Mouse (Mus musculus): Measurements from ENCODE around the gene Opa3.

Opa3 gene

GRCm38 (mm10) chr7:19252078-19252477 lies 23.9 kb downstream of the Opa3 start:
- CTCF ChIA-PET: interaction anchor here in 3 of 4 experiments (1.0 to 1.9 kb wide), 3 partner anchors 12 to 43 kb away, joined by 3 to 5 read pairs (median 3); no protein-coding TSS in a partner anchor

DNA sequence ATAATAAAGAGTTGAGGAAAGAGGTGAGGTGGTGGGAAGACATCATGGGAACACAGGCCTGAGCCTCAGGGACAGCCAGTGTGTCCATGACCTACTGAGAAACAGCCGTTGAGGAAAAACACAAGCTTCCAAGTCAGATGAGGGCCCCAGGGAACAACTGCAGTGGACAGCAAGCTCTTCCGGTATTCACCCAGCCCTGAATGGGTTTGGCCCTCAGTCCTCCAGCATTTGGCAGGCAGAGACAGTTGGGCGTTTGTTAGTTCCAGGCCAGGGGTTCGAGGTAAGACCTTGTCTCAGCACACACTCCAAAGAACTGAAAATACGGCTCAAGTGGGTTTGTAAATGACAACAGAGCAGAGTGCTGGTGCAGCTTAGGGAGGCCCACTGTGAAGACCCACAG lies 25.3 kb downstream of the Opa3 start:
- ChIA-PET POLR2A (interaction anchor here in 3 of 4 experiments (0.7 to 3.3 kb wide), 18 partner anchors 9 to 212 kb away, joined by 3 to 17 read pairs (median 6); partner anchors contain the start of gene Vasp (in 1 of the 3)), CTCF (interaction anchor here in 3 of 4 experiments (0.6 to 1.9 kb wide), 4 partner anchors 14 to 45 kb away, joined by 3 to 13 read pairs (median 7); no protein-coding TSS in a partner anchor)

More at GRCm38 (mm10) chr7:19252078-19252477, 23.9 kb downstream of the Opa3 start:
- POLR2A ChIA-PET: interaction anchor here in 2 of 4 experiments (0.5 to 3.3 kb wide), 4 partner anchors 12 to 74 kb away, joined by 3 to 17 read pairs (median 4); no protein-coding TSS in a partner anchor

DNA sequence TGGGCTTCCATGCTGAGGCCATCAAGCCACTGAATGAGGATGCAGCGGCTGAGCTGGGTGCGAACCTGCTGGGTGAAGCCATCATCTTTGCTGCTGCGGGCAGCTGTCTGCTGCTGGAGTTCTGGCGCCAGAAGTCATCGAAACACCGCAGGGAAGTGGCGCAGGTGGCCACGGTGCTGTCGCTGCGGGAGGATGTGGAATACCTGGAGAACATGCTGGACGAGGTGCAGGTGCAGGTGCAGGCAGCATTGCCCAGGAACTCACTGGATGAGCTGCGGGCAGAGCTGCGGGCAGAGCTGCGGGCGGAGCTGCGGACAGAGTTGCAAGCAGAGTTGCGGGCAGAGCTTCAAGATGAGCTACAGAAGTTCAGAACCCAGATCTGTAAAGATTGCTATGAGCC lies 27.3 kb downstream of the Opa3 start:
- CTCF ChIA-PET: interaction anchor here in 3 of 4 experiments (0.5 to 3.4 kb wide), 7 partner anchors 11 to 25 kb away, joined by 3 to 27 read pairs (median 3); no protein-coding TSS in a partner anchor
- POLR2A ChIA-PET: interaction anchor here in 3 of 4 experiments (0.5 to 6.8 kb wide), 20 partner anchors 8 to 165 kb away, joined by 3 to 60 read pairs (median 7); partner anchors contain the start of genes Ppm1n (in 1 of the 3) and Vasp (in 1 of the 3)

DNA sequence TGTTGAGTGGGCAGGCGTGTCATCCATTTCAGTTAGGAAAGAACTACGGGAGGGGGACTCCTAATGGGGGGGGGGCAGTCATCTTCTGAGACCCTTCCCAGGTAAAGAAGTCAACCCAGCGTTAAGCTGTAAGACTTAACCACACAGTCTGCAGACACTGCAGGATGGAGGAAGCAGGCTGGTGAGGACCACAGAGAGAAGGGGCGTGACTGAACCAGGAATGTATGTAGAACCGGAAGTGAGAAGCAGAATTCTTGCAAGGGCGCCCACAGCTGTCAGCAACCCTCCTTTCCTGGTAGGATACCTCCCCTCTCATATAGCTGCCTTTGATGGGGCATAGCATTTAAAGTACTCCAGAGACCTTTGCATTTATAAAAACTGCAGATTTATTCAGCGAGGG lies 28.4 kb downstream of the Opa3 start:
- CTCF ChIA-PET: interaction anchor here in 3 of 4 experiments (0.7 to 3.4 kb wide), 4 partner anchors 17 to 46 kb away, joined by 3 to 27 read pairs (median 10); no protein-coding TSS in a partner anchor
- POLR2A ChIA-PET: interaction anchor here in 3 of 4 experiments (0.7 to 6.8 kb wide), 16 partner anchors 11 to 327 kb away, joined by 3 to 97 read pairs (median 12); partner anchors contain the start of gene Vasp (in 3 of the 3)

GRCm38 (mm10) chr7:19257390-19258022 lies 29.4 kb downstream of the Opa3 start:
- ChIA-PET CTCF (interaction anchor here (0.5 to 3.4 kb wide), 18 partner anchors 18 to 353 kb away, joined by 3 to 27 read pairs (median 3); partner anchors contain the start of gene Ercc1 (in 1 of the 4)), POLR2A (interaction anchor here (0.6 to 6.8 kb wide), 37 partner anchors 7 to 331 kb away, joined by 3 to 97 read pairs (median 5); partner anchors contain the start of genes Vasp (in 3 of the 4), Fosb (in 1 of the 4), Opa3 (in 1 of the 4) and Ppm1n (in 1 of the 4))

DNA sequence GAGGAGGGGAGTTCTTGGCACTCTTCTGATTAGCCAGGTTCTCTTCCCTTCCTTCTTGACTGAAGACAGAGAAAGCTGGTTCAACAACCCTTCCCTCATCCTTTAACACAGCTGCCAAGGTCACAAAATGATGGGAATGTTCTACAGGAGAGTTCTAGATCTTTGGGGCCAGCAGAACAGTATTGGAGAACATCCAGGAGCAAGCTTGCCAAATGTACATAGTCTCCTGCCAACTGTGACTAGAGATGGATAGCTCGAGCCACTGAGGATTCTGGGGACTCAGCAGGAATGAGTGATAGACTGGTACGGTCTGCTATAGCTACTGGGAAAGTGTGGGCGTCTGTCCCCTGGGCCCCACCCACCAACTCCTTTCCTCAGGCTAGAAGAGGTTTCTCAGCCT lies 30.2 kb downstream of the Opa3 start:
- ChIA-PET CTCF (interaction anchor here (0.6 to 3.4 kb wide), 7 partner anchors 19 to 252 kb away, joined by 3 to 27 read pairs (median 3); no protein-coding TSS in a partner anchor), POLR2A (interaction anchor here (0.7 to 6.8 kb wide), 24 partner anchors 8 to 141 kb away, joined by 3 to 97 read pairs (median 8); partner anchors contain the start of genes Vasp (in 3 of the 4), Fosb (in 1 of the 4), Opa3 (in 1 of the 4) and Ppm1n (in 1 of the 4))

GRCm38 (mm10) chr7:19265147-19265546 lies 37.0 kb downstream of the Opa3 start:
- ChIA-PET CTCF (interaction anchor here in 2 of 4 experiments (0.6 to 2.0 kb wide), 4 partner anchors 25 to 101 kb away, joined by 3 to 7 read pairs (median 5); no protein-coding TSS in a partner anchor), POLR2A (interaction anchor here in 3 of 4 experiments (0.6 to 8.6 kb wide), 19 partner anchors 8 to 552 kb away, joined by 3 to 60 read pairs (median 9); partner anchors contain the start of genes Ppm1n (in 2 of the 3), Cd3eap (in 1 of the 3) and Ppp1r13l (in 1 of the 3))

GRCm38 (mm10) chr7:19265928-19266822 lies 38.0 kb downstream of the Opa3 start:
- ChIA-PET CTCF (interaction anchor here in 2 of 4 experiments (0.6 to 2.0 kb wide), 6 partner anchors 15 to 133 kb away, joined by 3 to 11 read pairs (median 5); no protein-coding TSS in a partner anchor), POLR2A (interaction anchor here in 3 of 4 experiments (0.6 to 8.6 kb wide), 26 partner anchors 7 to 557 kb away, joined by 3 to 97 read pairs (median 7); partner anchors contain the start of genes Ppm1n (in 2 of the 3), Bcl3 (in 1 of the 3), Cd3eap (in 1 of the 3) and Ppp1r13l (in 1 of the 3))

DNA sequence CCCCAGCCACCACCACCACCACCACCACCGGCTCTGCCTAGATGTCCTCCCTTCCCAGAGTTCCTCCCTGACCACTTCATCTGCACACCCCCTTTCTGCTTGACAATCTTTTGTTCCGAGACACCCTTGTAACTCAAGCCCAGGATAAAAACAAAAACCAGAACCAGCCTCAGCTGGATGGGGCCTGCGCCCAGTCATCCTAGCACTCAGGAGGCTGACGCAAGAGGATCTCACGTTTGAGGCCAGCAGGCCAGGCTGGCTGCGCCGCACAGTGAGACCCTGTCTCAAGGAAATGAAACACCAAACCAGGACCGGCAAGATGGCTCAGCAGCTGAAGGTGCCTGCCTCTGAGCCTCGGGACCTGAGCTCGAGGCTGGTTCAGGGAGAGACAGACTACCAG lies 38.9 kb downstream of the Opa3 start:
- ChIA-PET POLR2A (interaction anchor here (0.7 to 8.6 kb wide), 24 partner anchors 8 to 556 kb away, joined by 3 to 97 read pairs (median 8); partner anchors contain the start of genes Ppm1n (in 2 of the 4) and Bcl3 (in 1 of the 4)), CTCF (interaction anchor here in 3 of 4 experiments (0.6 to 2.7 kb wide), 10 partner anchors 12 to 187 kb away, joined by 3 to 15 read pairs (median 3); no protein-coding TSS in a partner anchor)

GRCm38 (mm10) chr7:19268993-19269681 lies 41.0 kb downstream of the Opa3 start:
- POLR2A ChIA-PET: interaction anchor here in 2 of 4 experiments (1.0 to 8.6 kb wide), 19 partner anchors 9 to 173 kb away, joined by 3 to 97 read pairs (median 6); partner anchors contain the start of gene Ppm1n (in 2 of the 2)
- CTCF ChIA-PET: interaction anchor here in 2 of 4 experiments (0.6 to 2.7 kb wide), 2 partner anchors 30 to 284 kb away, joined by 15 to 20 read pairs; no protein-coding TSS in a partner anchor

DNA sequence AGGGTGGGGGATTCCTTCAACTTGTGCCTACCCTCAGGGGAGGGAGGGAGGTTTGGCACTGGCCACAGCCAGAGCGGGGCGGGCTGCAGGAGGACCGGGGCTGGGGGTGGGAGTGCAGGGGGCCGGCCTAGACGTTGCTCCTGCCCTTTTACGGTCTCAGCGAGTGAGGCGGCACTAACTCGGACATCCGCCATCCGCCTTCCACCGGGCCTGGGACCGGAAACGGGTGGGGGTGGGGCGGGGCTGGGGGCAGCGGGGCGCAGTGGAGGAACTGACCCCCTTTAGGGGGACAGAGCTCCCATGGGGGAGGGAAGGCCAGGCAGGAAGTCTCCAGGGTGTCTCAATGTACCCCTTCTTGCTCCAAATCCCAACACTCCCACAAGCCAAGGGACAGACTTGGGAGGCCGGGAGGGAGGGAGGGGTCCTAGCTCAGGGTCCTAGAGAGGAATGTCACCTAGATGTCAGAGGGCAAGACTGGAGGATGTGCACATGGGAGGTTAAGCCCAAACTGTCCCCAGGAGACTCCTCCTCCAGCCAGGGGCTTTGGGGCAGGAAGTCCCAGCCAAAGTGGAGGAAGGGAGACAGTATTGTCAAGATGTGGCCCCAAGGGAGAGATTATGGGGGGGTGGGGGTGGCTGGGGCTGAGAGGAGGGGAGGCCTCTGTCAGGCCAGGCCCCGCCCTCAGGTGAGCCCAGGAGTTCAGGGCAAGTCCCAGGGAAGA lies 41.7 kb downstream of the Opa3 start:
- CTCF ChIA-PET: interaction anchor here in 3 of 4 experiments (0.6 to 3.0 kb wide), 10 partner anchors 11 to 284 kb away, joined by 3 to 24 read pairs (median 4); partner anchors contain the start of gene Ppm1n (in 1 of the 3)
- POLR2A ChIA-PET: interaction anchor here in 3 of 4 experiments (0.6 to 8.6 kb wide), 27 partner anchors 9 to 1032 kb away, joined by 3 to 97 read pairs (median 4); partner anchors contain the start of genes Ppm1n (in 2 of the 3) and Opa3 (in 1 of the 3)

DNA sequence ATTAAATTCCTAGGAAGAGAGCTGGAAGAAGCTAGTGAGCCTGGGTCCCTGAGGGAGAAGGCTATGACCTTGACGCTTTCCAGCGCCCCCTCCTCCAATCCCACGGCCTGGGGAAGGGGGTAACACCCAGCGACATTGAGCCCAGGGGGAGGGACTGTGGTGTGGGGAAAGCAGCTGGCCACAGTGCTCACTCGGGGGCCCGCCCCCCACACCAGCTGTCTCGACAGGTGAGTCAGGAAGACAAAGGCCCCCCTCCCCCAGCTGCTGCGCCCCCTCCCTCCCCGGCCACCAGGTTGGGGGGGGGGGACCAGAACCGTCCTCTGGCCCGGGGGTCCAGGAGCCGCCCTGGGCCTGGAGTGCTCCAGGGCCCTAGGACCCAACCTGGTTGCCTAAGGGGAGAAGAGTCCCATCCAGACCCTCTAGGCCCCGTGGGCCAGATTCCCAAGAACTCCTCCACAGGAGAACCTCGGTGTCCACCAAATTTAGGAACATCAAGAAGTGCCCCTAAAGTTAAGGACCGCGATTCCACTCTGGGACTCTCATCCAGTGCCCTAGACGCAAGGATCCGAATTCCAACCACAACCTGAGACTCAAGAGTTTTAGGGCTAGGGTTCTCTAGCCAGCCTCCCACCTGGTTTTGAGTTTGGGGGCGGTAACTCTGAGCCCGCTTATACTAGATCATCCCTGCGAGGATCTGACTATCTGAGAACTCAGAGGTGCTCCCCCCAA lies 42.5 kb downstream of the Opa3 start:
- CTCF ChIA-PET: interaction anchor here (0.6 to 3.0 kb wide), 12 partner anchors 10 to 197 kb away, joined by 3 to 24 read pairs (median 3); partner anchors contain the start of gene Ppm1n (in 1 of the 4)

DNA sequence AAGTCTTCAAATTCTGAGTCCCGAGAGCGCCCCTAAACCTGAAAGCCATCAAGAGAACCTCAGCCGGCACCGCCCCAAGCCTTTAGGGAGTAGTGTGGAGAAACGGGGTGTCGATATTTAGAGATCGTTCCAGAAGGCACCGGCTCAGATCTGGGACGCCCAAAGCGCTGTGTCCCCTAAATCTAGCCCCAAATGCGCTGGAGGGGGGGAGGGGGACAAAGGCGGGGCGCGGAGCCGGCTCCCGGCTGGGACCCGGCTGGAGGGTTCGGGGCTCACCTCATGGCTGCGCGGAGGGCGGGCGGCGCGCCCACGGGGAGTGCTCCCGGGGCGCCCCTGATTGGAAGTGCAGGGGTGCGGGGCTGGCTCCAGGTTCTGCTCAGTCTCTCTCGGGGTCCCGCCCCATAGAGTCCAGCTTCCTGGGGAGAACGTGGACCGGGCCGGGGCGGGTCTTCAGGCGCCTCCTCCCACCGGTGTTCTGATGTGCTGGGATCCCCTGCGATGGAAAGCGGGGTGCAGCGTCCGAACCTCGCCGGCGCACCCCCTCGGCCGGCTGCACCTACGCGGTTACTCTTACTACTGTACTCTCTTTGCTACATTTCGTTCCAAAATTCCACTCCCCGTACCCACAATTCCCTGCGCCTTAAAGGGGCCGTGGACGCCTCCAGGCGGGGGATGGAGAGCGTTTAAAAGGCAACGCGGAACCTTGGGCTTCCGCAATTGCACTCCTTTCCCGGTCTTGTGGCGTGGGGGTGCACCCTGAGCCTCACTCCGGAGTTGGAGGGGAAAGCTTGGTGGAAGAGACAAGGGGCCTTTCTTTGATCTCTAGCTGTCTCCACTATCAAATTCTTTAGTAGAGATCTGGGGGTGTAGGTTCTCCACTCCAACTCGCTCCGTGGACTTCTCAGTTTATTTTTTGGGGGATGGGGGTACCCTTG lies 43.4 kb downstream of the Opa3 start, which contains the start of gene Vasp:
Gene Vasp, minus strand, starts transcription at position 580 of the 935 bp plus-strand sequence.
- ChIA-PET POLR2A (interaction anchor here (0.6 to 8.6 kb wide), 67 partner anchors 8 to 426 kb away, joined by 3 to 97 read pairs (median 5); partner anchors contain the start of genes Fosb (in 3 of the 4), Eml2 (in 2 of the 4), Opa3 (in 2 of the 4) and Ercc1 (in 1 of the 4)), CTCF (interaction anchor here in 2 of 4 experiments (0.6 to 3.0 kb wide), 15 partner anchors 9 to 178 kb away, joined by 3 to 24 read pairs (median 4); partner anchors contain the start of genes Ppm1n (in 1 of the 2) and Six5 (in 1 of the 2))

More for the DNA sequence above, 42.5 kb downstream of the Opa3 start:
- POLR2A ChIA-PET: interaction anchor here in 3 of 4 experiments (0.6 to 8.6 kb wide), 31 partner anchors 9 to 1033 kb away, joined by 3 to 97 read pairs (median 5); partner anchors contain the start of genes Ppm1n (in 2 of the 3) and Opa3 (in 1 of the 3)
